Mouse (Mus musculus): ENCODE measurements around the gene Olfr212. TPM values are rescaled to one million over a fixed set of nuclear protein-coding genes. Genes with fewer than 3 reads are reported as not detected.
"Not testable (repeated sequence)": the region's sequence is repeated elsewhere in the genome, so short reads cannot be mapped to it uniquely, and the experiment has no call there.

Gene Olfr212
- polyA plus RNA-seq, 1 experiment from 2014 or later = not detected

GRCm38 (mm10) chr6:116495960-116496359 is 10.4 kb upstream of the Olfr212 start:
- Histone ChIP-seq H3K27ac (ENCODE audit: low read length) (no peak overlapping the region), H3K4me2 (ENCODE audit: low read depth, low read length) (no peak overlapping the region), H3K36me3 (ENCODE audit: control insufficient read depth, insufficient read depth) (no peaks in the 10 kb centered on the region), H3K4me1 (ENCODE audit: control insufficient read depth, insufficient read depth, low read length) (no peaks in the 10 kb centered on the region), H3K9me3 (replicated peaks; ENCODE audit: control insufficient read depth, low read length) (no peaks in the 10 kb centered on the region), H3K4me3 (ENCODE audit: low read length) (no peak overlapping the region), H3K27me3 (ENCODE audit: control insufficient read depth, insufficient read depth, low read length) (no peaks in the 10 kb centered on the region), H3K9ac (ENCODE audit: low read length) (no peak overlapping the region)
- 72% methylated on average over 1 of the region's 1 CpGs for WGBS
- ATAC-seq (replicated peaks; ENCODE audit: extremely low read depth, insufficient read depth, low FRiP score) = no peak

DNA sequence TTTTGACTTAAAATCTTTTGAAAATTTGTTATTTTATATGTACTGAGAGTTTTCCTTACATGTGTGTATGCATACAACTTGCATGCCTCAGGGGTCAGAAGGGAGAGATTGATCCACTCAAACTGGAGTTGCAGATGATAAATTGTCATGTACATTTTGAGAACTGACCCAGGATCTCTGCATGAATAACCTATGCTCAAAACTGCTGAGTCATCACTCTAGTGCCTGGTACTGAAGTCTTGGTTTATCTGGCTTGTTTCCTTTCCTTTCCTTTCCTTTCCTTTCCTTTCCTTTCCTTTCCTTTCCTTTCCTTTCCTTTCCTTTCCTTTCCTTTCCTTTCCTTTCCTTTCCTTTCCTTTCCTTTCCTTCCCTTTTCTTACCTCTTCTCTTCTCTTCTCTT is 8.5 kb downstream of the Olfr212 start:
- Histone ChIP-seq H3K27me3 (ENCODE audit: control insufficient read depth, insufficient read depth, low read length) (no peaks in the 10 kb centered on the region), H3K9ac (ENCODE audit: low read length) (no peak overlapping the region), H3K4me3 (ENCODE audit: low read length) (no peak overlapping the region), H3K9me3 (replicated peaks; ENCODE audit: control insufficient read depth, low read length) (no peaks in the 10 kb centered on the region), H3K4me1 (ENCODE audit: control insufficient read depth, insufficient read depth, low read length) (no peaks in the 10 kb centered on the region), H3K36me3 (ENCODE audit: control insufficient read depth, insufficient read depth) (no peaks in the 10 kb centered on the region), H3K4me2 (ENCODE audit: low read depth, low read length) (no peak overlapping the region), H3K27ac (ENCODE audit: low read length) (no peak overlapping the region)
- no peak for ATAC-seq (replicated peaks; ENCODE audit: extremely low read depth, insufficient read depth, low FRiP score)

GRCm38 (mm10) chr6:116538156-116538555 is 31.8 kb downstream of the Olfr212 start, which contains the start of gene Olfr213:
TSS of gene Olfr213 (plus strand) at chr6:116538456.
- no peaks in the 10 kb centered on the region for H3K27me3 ChIP-seq (ENCODE audit: control insufficient read depth, insufficient read depth, low read length)
- H3K4me1 ChIP-seq (ENCODE audit: control insufficient read depth, insufficient read depth, low read length) = no peaks in the 10 kb centered on the region
- no peaks in the 10 kb centered on the region for H3K36me3 ChIP-seq (ENCODE audit: control insufficient read depth, insufficient read depth)
- H3K9ac ChIP-seq (ENCODE audit: low read length) = no peak within 1 kb of the TSS
- WGBS = 69% methylated on average over 1 of the region's 1 CpGs
- H3K4me2 ChIP-seq (ENCODE audit: low read depth, low read length) = no peak within 1 kb of the TSS
- no peak for ATAC-seq (replicated peaks; ENCODE audit: extremely low read depth, insufficient read depth, low FRiP score)
- H3K27ac ChIP-seq (ENCODE audit: low read length) = no peak within 1 kb of the TSS
- H3K9me3 ChIP-seq (replicated peaks; ENCODE audit: control insufficient read depth, low read length) = no peaks in the 10 kb centered on the region
- no peak within 1 kb of the TSS for H3K4me3 ChIP-seq (ENCODE audit: low read length)

GRCm38 (mm10) chr6:116542500-116542899 is 36.2 kb downstream of the Olfr212 start:
- H3K4me1 ChIP-seq (ENCODE audit: control insufficient read depth, insufficient read depth, low read length) = no peaks in the 10 kb centered on the region
- H3K27ac ChIP-seq (ENCODE audit: low read length) = no peak overlapping the region
- no peak overlapping the region for H3K9ac ChIP-seq (ENCODE audit: low read length)
- WGBS = 65% methylated on average over 2 of the region's 2 CpGs
- no peak for ATAC-seq (replicated peaks; ENCODE audit: extremely low read depth, insufficient read depth, low FRiP score)
- H3K9me3 ChIP-seq (replicated peaks; ENCODE audit: control insufficient read depth, low read length) = no peaks in the 10 kb centered on the region
- H3K4me2 ChIP-seq (ENCODE audit: low read depth, low read length) = no peak overlapping the region
- no peaks in the 10 kb centered on the region for H3K36me3 ChIP-seq (ENCODE audit: control insufficient read depth, insufficient read depth)
- no peaks in the 10 kb centered on the region for H3K27me3 ChIP-seq (ENCODE audit: control insufficient read depth, insufficient read depth, low read length)
- H3K4me3 ChIP-seq (ENCODE audit: low read length) = no peak overlapping the region

GRCm38 (mm10) chr6:116550841-116551240 is 44.5 kb downstream of the Olfr212 start, which contains the start of gene Gm5580:
TSS of gene Gm5580 (plus strand) at chr6:116551141.
- not testable (repeated sequence) for H3K4me1 ChIP-seq (ENCODE audit: control insufficient read depth, insufficient read depth, low read length); H3K9ac ChIP-seq (ENCODE audit: low read length); H3K9me3 ChIP-seq (replicated peaks; ENCODE audit: control insufficient read depth, low read length); ATAC-seq (replicated peaks; ENCODE audit: extremely low read depth, insufficient read depth, low FRiP score); H3K4me3 ChIP-seq (ENCODE audit: low read length); H3K27me3 ChIP-seq (ENCODE audit: control insufficient read depth, insufficient read depth, low read length); H3K36me3 ChIP-seq (ENCODE audit: control insufficient read depth, insufficient read depth); H3K4me2 ChIP-seq (ENCODE audit: low read depth, low read length); H3K27ac ChIP-seq (ENCODE audit: low read length)
- WGBS = 93% methylated on average over 11 of the region's 11 CpGs

DNA sequence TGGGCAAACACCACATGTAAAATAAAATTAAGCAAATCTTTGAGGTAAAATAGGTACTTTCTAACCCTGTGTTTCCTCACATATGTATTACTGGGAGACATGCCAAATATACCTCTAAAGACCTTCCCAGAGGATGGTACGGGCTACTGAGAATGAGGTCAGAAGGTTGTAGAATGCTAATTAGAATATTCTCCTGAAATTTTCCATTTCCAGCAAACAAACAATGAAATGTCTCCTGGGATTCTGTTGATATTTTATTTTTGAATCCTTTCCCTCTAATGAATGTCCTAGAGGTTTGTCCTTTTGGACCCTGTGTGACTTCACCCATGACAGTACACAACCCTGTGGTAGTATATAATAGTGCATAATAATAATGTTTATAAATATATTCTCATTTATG is 47.6 kb downstream of the Olfr212 start, which contains the start of gene Olfr214:
TSS of gene Olfr214 (plus strand) at position 301 of the 400 bp plus-strand sequence.
- 84% methylated on average over 1 of the region's 1 CpGs for WGBS
- Histone ChIP-seq H3K9me3 (replicated peaks; ENCODE audit: control insufficient read depth, low read length) (no peaks in the 10 kb centered on the region), H3K27ac (ENCODE audit: low read length) (no peak within 1 kb of the TSS), H3K4me1 (ENCODE audit: control insufficient read depth, insufficient read depth, low read length) (no peaks in the 10 kb centered on the region), H3K9ac (ENCODE audit: low read length) (no peak within 1 kb of the TSS), H3K4me2 (ENCODE audit: low read depth, low read length) (no peak within 1 kb of the TSS), H3K4me3 (ENCODE audit: low read length) (no peak within 1 kb of the TSS), H3K36me3 (ENCODE audit: control insufficient read depth, insufficient read depth) (no peaks in the 10 kb centered on the region), H3K27me3 (ENCODE audit: control insufficient read depth, insufficient read depth, low read length) (no peaks in the 10 kb centered on the region)
- ATAC-seq (replicated peaks; ENCODE audit: extremely low read depth, insufficient read depth, low FRiP score) = no peak

- Histone ChIP-seq H3K27me3 (ENCODE audit: control insufficient read depth, insufficient read depth, low read length) (no peaks in the 10 kb centered on the region), H3K9me3 (replicated peaks; ENCODE audit: control insufficient read depth, low read length) (no peaks in the 10 kb centered on the region), H3K4me2 (ENCODE audit: low read depth, low read length) (no peak overlapping the region), H3K9ac (ENCODE audit: low read length) (no peak overlapping the region), H3K27ac (ENCODE audit: low read length) (no peak overlapping the region), H3K4me1 (ENCODE audit: control insufficient read depth, insufficient read depth, low read length) (no peaks in the 10 kb centered on the region), H3K36me3 (ENCODE audit: control insufficient read depth, insufficient read depth) (no peaks in the 10 kb centered on the region), H3K4me3 (ENCODE audit: low read length) (no peak overlapping the region)
- 65% methylated on average over 3 of the region's 3 CpGs for WGBS
- ATAC-seq (replicated peaks; ENCODE audit: extremely low read depth, insufficient read depth, low FRiP score) = no peak
Observed at GRCm38 (mm10) chr6:116554952-116555351, 48.6 kb downstream of the Olfr212 start.

Other genes with a start within 250 kb of the Olfr212 start
- 3.1 and 3.4 TPM in 2 replicates for gene Zfand4, start 242.3 kb upstream of the Olfr212 start, polyA plus RNA-seq (2015; fragmentation: Nextera tagmentation; extraction: Ambion mirVana)
- gene March8, start 168.5 kb upstream of the Olfr212 start, polyA plus RNA-seq (2015; fragmentation: Nextera tagmentation; extraction: Ambion mirVana) = 25.2 and 26.5 TPM in 2 replicates
- 2.7 and 2.9 TPM in 2 replicates for gene Alox5, start 45.3 kb upstream of the Olfr212 start, polyA plus RNA-seq (2015; fragmentation: Nextera tagmentation; extraction: Ambion mirVana)
- gene Olfr211, start 17.4 kb upstream of the Olfr212 start, polyA plus RNA-seq (2015; fragmentation: Nextera tagmentation; extraction: Ambion mirVana) = not detected in 2 replicates
- gene Olfr213, start 31.9 kb downstream of the Olfr212 start, polyA plus RNA-seq (2015; fragmentation: Nextera tagmentation; extraction: Ambion mirVana) = not detected in 2 replicates
- gene Gm5580, start 44.6 kb downstream of the Olfr212 start, polyA plus RNA-seq (2015; fragmentation: Nextera tagmentation; extraction: Ambion mirVana) = 0.45 and 2.3 TPM in 2 replicates
- gene Olfr214, start 47.7 kb downstream of the Olfr212 start, polyA plus RNA-seq (2015; fragmentation: Nextera tagmentation; extraction: Ambion mirVana) = not detected in 2 replicates
- not detected in 2 replicates for gene Olfr215, start 77.7 kb downstream of the Olfr212 start, polyA plus RNA-seq (2015; fragmentation: Nextera tagmentation; extraction: Ambion mirVana)
- gene Zfp422, start 122.5 kb downstream of the Olfr212 start, polyA plus RNA-seq (2015; fragmentation: Nextera tagmentation; extraction: Ambion mirVana) = 78.8 and 89.8 TPM in 2 replicates
- 65.7 and 68.9 TPM in 2 replicates for gene Depp1, start 144.1 kb downstream of the Olfr212 start, polyA plus RNA-seq (2015; fragmentation: Nextera tagmentation; extraction: Ambion mirVana)
- gene Rassf4, start 167.4 kb downstream of the Olfr212 start, polyA plus RNA-seq (2015; fragmentation: Nextera tagmentation; extraction: Ambion mirVana) = 6.2 and 6.5 TPM in 2 replicates
- 0.03 and 0.06 TPM in 2 replicates for gene Tmem72, start 210.4 kb downstream of the Olfr212 start, polyA plus RNA-seq (2015; fragmentation: Nextera tagmentation; extraction: Ambion mirVana)